Mouse (Mus musculus) forebrain, embryonic 16.5 days (tissue): ENCODE measurements at regions not wholly inside any gene's neighbourhood (a gene's known extent, or its start where the extent isn't known, plus 50 kb on each side); places are given as distances from the start of the nearest gene placed in this dataset.

Source experiments
- ATAC-seq: fragments of 200-750 bp; cut with Nextera tagmentation; 2 replicates; pipeline ENCODE4 v1.8.0; 2017; ENCODE audit warnings: mild to moderate bottlenecking, moderate library complexity
- H3K27ac ChIP-seq: fragments of 300-500 bp; sonication (generic); 2 replicates; pipeline ENCODE4 v1.5.1; 2014; ENCODE audit warnings: low read length, control low read depth
- H3K27me3 ChIP-seq: fragments of 300-500 bp; sonication (generic); replicated peaks from 2 replicates; pipeline ENCODE4 v1.6.1; 2014; ENCODE audit warnings: low read length; ENCODE audit not compliant: control insufficient read depth, insufficient read depth
- H3K36me3 ChIP-seq: fragments of 300-500 bp; sonication (generic); 2 replicates; pipeline ENCODE4 v1.6.1; 2014; ENCODE audit not compliant: control insufficient read depth, insufficient read depth
- H3K4me1 ChIP-seq: fragments of 300-500 bp; sonication (generic); replicated peaks from 2 replicates; pipeline ENCODE4 v1.6.1; 2014; ENCODE audit warnings: low read length; ENCODE audit not compliant: control insufficient read depth, insufficient read depth
- H3K4me2 ChIP-seq: fragments of 300-500 bp; sonication (generic); 2 replicates; pipeline ENCODE4 v1.6.1; 2014; ENCODE audit warnings: mild to moderate bottlenecking, low read length, control low read depth
- H3K4me3 ChIP-seq: fragments of 300-500 bp; sonication (generic); replicated peaks from 2 replicates; pipeline ENCODE4 v1.5.1; 2014; ENCODE audit warnings: mild to moderate bottlenecking, low read length, control low read depth
- H3K9ac ChIP-seq: fragments of 300-500 bp; sonication (generic); replicated peaks from 2 replicates; pipeline ENCODE4 v1.6.1; 2014; ENCODE audit warnings: low read depth, low read length, control low read depth
- H3K9me3 ChIP-seq: fragments of 300-500 bp; sonication (generic); 2 replicates; pipeline ENCODE4 v1.6.1; 2016; ENCODE audit warnings: low read length; ENCODE audit not compliant: control insufficient read depth
- WGBS: fragments of 180-500 bp; shearing (Covaris S2); extraction: QIAGEN DNeasy Blood & Tissue Kit; methylation state at CpG from one replicate; pipeline ENCODE4 v1.1.7; 2014; 5-methylcytosine and 5-hydroxymethylcytosine counted together

DNA sequence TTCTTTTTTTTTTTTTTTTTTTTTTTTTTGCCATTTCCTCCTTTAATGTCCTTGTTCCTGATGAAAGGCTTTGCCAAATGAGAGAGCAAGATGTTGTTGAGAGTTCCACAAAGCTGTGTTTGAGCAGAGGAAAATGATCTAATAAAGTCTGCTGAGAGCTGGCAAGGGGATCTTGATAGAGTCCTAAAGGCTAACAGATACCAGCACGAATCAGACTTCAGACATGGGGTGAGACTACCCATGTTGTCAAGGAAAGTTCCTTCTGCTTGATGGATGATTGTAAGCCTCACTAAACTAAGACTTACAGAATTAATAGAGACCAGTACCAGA is 665.2 kb upstream of the Fam92a start:
- H3K4me2 ChIP-seq: no peak overlapping the region
- no peaks in the 10 kb centered on the region for H3K4me1 ChIP-seq
- no peak overlapping the region for H3K4me3 ChIP-seq
- ATAC-seq: no peak
- H3K9me3 ChIP-seq: no peaks in the 10 kb centered on the region
- no peaks in the 10 kb centered on the region for H3K36me3 ChIP-seq
- H3K27me3 ChIP-seq: no peaks in the 10 kb centered on the region
- no peak overlapping the region for H3K9ac ChIP-seq
- no peak overlapping the region for H3K27ac ChIP-seq
- WGBS: 81% methylated on average over 1 of the region's 1 CpGs

DNA sequence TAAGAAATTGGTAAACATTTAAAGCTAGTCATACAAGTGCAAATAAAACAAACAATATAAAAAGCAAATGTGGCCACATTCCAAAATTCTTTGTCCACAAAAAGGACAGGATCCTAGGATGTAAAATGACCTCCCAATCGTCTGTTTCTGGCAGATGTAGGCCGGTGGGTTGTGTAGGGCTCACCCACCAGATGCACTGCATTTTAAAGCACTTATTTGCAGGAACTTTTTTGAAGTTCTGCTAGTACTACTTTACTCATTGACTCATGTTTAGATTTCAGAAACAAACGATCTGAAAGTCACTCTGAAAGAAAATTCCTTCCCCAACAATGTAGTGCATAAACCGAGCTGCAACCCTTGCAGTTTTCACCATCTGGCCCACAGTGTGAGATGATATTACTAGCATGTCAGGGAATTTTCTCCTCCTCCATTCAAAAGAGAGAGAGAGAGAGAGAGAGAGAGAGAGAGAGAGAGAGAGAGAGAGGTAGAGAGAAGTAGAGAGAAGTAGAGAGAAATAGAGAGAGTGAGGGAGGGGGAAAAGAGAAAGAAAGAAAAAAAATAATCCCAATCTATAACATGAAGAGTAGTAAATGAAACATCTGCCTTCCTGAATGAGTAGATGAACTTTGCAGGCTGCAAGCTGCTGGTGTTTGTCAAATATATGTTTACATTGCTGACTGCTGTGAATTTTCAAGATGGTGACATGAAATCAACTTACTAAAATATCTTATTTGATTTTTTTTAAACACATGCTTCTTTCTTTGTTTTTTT is 664.7 kb upstream of the Fam92a start:
- Histone ChIP-seq H3K4me3 (no peak overlapping the region), H3K4me1 (no peaks in the 10 kb centered on the region), H3K27me3 (no peaks in the 10 kb centered on the region), H3K27ac (no peak overlapping the region), H3K9me3 (no peaks in the 10 kb centered on the region), H3K36me3 (no peaks in the 10 kb centered on the region), H3K9ac (no peak overlapping the region), H3K4me2 (no peak overlapping the region)
- no peak for ATAC-seq
- WGBS: 65% methylated on average over 4 of the region's 4 CpGs

DNA sequence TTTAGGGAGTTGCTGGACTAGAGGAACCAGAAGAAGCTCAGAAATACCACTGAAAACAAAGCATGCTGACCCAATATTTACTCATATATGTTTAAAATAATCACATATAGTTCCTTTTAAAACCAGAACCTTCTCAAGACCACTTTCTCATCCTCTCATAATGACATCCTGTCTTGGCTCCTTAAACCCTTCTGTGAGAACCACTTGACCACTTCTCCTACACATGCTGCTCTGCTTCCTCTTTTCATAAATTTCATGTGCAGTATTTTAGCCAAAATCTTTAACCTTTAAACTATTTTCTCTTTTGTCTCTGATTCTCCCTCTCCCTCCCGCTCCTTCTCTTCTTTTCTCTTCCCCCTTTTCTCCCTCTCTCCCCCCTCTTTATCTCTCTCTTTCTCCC is 654.6 kb upstream of the Fam92a start:
- no peak for ATAC-seq
- Histone ChIP-seq H3K27me3 (no peaks in the 10 kb centered on the region), H3K36me3 (no peaks in the 10 kb centered on the region), H3K9ac (no peak overlapping the region), H3K4me3 (no peak overlapping the region), H3K4me1 (no peaks in the 10 kb centered on the region), H3K4me2 (no peak overlapping the region), H3K27ac (no peak overlapping the region), H3K9me3 (no peaks in the 10 kb centered on the region; the same call in 1 of the 2 replicates)
- WGBS: 92% methylated on average over 1 of the region's 1 CpGs

DNA sequence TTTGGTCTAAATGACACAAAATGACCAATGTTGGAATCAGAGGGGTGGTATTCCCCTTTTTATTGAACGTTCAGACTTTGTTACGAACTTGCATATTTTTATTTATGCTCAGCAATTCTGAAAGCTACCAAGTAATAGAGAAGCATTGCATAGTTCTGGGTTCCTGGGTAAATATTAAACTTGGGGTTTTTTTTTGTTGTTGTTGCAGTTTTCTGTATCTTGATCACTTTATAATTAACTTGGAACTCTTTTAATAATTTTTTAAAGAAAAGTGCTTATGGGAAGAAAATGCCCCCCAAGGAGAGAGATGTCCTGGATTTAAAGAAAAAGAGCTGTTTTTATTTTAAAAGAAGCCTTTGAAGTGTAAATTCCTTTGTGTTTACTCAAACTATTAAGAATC is 642.4 kb upstream of the Fam92a start:
- no peak overlapping the region for H3K9ac ChIP-seq
- H3K4me3 ChIP-seq: no peak overlapping the region
- ATAC-seq: no peak
- no peaks in the 10 kb centered on the region for H3K4me1 ChIP-seq
- no peak overlapping the region for H3K27ac ChIP-seq
- H3K36me3 ChIP-seq: no peaks in the 10 kb centered on the region
- 91% methylated on average over 2 of the region's 2 CpGs for WGBS
- H3K27me3 ChIP-seq: no peaks in the 10 kb centered on the region
- H3K9me3 ChIP-seq: no peaks in the 10 kb centered on the region
- H3K4me2 ChIP-seq: no peak overlapping the region

DNA sequence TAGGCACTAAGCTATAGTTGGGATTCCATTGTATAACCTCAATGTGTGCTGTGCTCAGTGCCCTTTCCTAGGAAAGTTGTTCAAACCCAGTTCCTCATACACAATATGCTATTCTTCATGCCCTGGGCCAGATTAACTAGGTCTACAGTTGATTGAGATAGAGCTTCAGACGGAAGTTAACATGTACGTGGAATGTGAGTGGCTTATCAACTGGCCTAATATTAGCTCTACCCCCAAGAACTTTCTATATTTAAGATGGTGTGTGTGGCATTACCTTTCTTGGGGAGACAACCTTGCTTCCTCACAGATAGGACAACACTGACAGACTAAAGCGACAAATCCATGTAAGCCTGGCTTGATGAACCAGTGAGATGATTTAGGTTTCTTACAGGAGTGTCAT is 629.4 kb upstream of the Fam92a start:
- H3K4me2 ChIP-seq: no peak overlapping the region
- no peaks in the 10 kb centered on the region for H3K4me1 ChIP-seq
- H3K27ac ChIP-seq: no peak overlapping the region
- no peak for ATAC-seq
- no peaks in the 10 kb centered on the region for H3K27me3 ChIP-seq
- H3K9ac ChIP-seq: no peak overlapping the region
- H3K9me3 ChIP-seq: no peaks in the 10 kb centered on the region
- 92% methylated on average over 3 of the region's 3 CpGs for WGBS
- no peaks in the 10 kb centered on the region for H3K36me3 ChIP-seq
- H3K4me3 ChIP-seq: no peak overlapping the region

DNA sequence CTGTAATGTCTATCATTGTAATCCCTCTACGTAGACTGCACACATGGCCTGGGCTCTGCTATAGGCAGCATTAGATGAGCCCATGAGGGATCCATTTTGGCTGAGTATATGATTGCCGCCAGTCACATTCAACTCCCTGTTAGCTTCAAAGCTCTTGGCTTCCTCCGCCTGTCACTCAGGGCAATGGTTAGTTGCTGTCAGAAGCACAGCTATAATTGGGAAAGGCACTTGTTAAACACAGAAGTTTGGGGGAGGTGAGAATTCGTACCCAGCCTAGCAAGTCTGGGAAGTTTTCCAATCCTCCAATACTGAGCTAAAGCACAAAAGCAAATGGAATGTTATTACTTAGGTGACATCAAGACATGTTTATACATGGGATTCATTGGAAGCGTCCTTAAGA is 627.7 kb upstream of the Fam92a start:
- WGBS: 36% methylated on average over 5 of the region's 5 CpGs
- H3K27ac ChIP-seq: peak overlapping the region; percentile 2; the same call in 1 of the 2 replicates
- no peaks in the 10 kb centered on the region for H3K4me1 ChIP-seq
- no peak overlapping the region for H3K9ac ChIP-seq
- H3K9me3 ChIP-seq: no peaks in the 10 kb centered on the region
- peak; percentile 92 for ATAC-seq
- no peaks in the 10 kb centered on the region for H3K36me3 ChIP-seq
- no peak overlapping the region for H3K4me3 ChIP-seq
- no peak overlapping the region for H3K4me2 ChIP-seq
- no peaks in the 10 kb centered on the region for H3K27me3 ChIP-seq

DNA sequence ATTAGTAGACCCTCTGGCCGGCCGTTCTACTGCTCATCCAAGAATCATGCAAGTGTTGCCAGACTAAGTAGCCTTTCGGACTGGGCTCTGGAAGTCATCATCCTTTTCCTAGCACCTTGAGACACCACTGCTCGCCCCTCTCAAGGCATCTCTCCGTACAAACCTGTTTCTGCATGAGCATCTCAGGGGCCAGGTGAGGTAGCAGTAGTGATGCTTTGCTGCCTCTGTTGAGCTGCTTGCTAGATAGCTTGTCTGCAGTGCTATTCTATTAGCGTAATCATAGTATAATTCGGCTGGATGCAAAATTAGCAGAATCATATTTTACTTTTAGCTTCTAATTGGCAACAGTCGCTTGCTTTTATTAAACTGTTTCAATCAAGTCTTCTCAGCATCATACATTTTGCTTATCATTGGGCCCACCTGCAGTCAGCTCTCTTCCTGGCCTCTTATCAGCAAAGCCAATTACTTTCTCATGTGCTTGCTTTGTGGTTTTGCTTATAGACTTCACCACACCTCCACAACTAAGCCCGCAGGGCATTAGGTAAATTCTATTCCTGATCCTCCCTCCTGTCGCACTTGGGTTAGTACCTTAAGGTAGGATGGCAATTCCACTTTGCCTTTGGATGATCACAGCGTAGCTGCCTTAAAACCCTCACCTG is 621.1 kb upstream of the Fam92a start:
- WGBS: 75% methylated on average over 11 of the region's 11 CpGs
- no peak overlapping the region for H3K27ac ChIP-seq
- H3K4me1 ChIP-seq: peaks cover 6% of the 10 kb centered on the region
- H3K27me3 ChIP-seq: no peaks in the 10 kb centered on the region
- H3K4me2 ChIP-seq: peak overlapping the region; percentile 28; the same call in 1 of the 2 replicates
- H3K36me3 ChIP-seq: no peaks in the 10 kb centered on the region
- 0 out of 2 replicates have a peak, but pooled peaks have one; percentile 6 for ATAC-seq
- H3K4me3 ChIP-seq: no peak overlapping the region
- H3K9ac ChIP-seq: no peak overlapping the region; the same call in 1 of the 2 replicates
- H3K9me3 ChIP-seq: no peaks in the 10 kb centered on the region

DNA sequence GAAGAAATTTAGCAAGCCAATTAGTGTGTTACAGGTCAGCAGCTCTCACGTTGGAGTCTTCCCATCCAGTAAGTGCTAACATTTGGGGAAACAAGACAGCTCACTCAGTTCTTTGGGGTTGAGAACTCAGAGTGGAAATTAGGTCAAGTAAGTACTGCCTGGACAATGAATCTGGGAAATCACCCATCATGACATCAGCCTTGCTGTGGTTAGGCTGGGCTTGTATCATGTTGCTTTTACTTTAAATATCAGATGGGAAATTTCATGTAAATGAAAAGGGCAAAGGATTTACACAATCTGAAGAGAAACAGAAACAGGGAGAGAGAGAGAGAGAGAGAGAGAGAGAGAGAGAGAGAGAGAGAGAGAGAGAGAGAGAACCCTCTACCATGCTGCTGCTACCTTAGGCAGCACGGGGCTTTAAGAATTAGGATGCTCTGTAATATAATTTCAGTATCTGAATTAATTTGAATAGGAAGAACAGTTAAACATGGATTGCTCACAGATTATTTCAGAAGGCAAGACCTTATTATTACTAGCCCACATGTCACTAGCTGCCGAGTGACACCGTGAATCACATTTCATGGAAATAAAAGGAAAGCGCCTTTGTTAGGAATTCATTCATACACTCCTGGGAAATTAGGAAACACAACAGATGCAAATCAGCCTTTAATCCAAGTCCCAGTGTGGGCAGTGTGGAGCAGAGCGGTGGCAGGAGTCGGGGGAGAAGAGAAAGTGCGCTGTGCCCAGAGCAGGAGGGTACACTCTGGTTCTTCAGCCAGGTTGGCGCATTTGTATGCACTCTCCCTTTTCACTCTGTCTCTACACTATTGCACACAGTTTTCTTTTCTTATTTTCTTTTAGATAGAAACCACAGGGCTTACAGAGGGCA is 620.2 kb upstream of the Fam92a start:
- H3K36me3 ChIP-seq: no peaks in the 10 kb centered on the region
- ATAC-seq: peak; percentile 74
- peaks cover 6% of the 10 kb centered on the region for H3K4me1 ChIP-seq
- WGBS: 27% methylated on average over 9 of the region's 9 CpGs
- H3K27ac ChIP-seq: no peak overlapping the region
- peak overlapping the region; percentile 28 for H3K4me2 ChIP-seq
- peak overlapping the region; percentile 24; the same call in 1 of the 2 replicates for H3K9ac ChIP-seq
- H3K27me3 ChIP-seq: no peaks in the 10 kb centered on the region
- no peak overlapping the region for H3K4me3 ChIP-seq
- H3K9me3 ChIP-seq: no peaks in the 10 kb centered on the region

DNA sequence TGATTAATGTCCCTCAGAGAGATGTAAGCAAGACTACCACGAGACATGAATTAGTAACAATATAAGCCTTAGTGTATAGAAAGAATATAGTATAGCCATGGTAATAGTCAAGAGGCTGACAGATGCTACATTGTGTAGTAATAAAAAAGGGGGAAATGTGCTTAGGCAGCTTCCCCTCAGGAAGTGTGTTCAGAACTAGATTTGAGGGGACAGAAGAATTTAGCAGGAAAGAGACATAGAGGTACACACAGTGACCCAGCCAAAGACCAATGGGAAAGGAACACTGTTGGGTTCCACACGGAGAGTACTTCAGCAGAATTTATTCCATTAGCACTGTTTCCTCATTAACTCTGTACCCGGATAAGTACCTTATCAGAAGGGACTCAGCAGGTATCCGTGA is 614.0 kb upstream of the Fam92a start:
- no peaks in the 10 kb centered on the region for H3K27me3 ChIP-seq
- no peaks in the 10 kb centered on the region for H3K36me3 ChIP-seq
- no peak for ATAC-seq
- no peaks in the 10 kb centered on the region for H3K4me1 ChIP-seq
- H3K9ac ChIP-seq: no peak overlapping the region
- no peak overlapping the region for H3K4me3 ChIP-seq
- no peaks in the 10 kb centered on the region for H3K9me3 ChIP-seq
- no peak overlapping the region for H3K27ac ChIP-seq
- no peak overlapping the region for H3K4me2 ChIP-seq
- WGBS: 56% methylated on average over 4 of the region's 4 CpGs
